Mouse (Mus musculus) stomach, postnatal 0 days (tissue): ENCODE measurements around the gene Ntm.

ENCODE experiments used
- CTCF ChIP-seq: IDR thresholded peaks from 2 replicates; pipeline ENCODE4 v1.5.1; 2016; ENCODE audit warnings: antibody characterized with exemption, low read depth, mild to moderate bottlenecking, moderate library complexity
- EP300 ChIP-seq: optimal IDR thresholded peaks from 2 replicates; pipeline ENCODE3; 2016; ENCODE audit warnings: antibody characterized with exemption

- TF ChIP-seq CTCF (no peak), EP300 (no peak)
Measured at GRCm38 (mm10) chr9:29550107-29550506, 412.8 kb downstream of the Ntm start.
